Mouse (Mus musculus): ENCODE measurements around the gene Olfr1388.

- no peak for TF ChIP-seq POLR2A (IDR thresholded peaks at IDR 0.05; ENCODE audit: borderline replicate concordance, control insufficient read depth, low read depth, low read length)
- TF ChIP-seq CTCF (IDR thresholded peaks at IDR 0.05; ENCODE audit: control insufficient read depth, insufficient read depth, low read length), result no peak
Observed at GRCm38 (mm10) chr11:49425257-49425927, 11.0 kb upstream of the Olfr1388 start.

Data from bone marrow, adult 2 months (tissue).